Mouse (Mus musculus) MN1 (cell line): Measurements from ENCODE around the gene Lrrc3c.
"Not testable (repeated sequence)": the region's sequence is repeated elsewhere in the genome, so short reads cannot be mapped to it uniquely, and the experiment has no call there.

Experiments used
- DNase-seq: peaks from one replicate; pipeline ENCODE4 v3.0.0-alpha.2; 2016; ENCODE audit warnings: low spot score

Gene Lrrc3c

DNA sequence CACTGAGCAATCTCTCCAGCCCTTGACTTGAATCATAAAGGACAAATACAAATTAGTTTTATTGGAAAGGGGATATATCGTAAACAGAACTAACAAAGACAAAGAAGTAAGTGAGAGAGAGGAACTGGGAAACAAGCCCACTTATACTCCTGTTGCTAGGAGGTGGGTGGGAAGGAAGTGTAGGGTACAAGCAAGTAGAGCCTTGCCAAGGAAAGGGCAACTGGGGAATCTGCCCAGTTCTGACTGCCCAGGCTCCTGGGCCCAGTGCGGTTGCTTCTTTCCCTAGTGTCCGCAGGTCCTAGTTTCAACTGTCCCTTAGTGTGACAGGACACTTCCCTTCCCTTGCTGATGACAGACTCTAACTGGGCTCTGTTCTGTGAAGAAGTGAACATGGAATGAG, 30.6 kb downstream of the Lrrc3c start:
- DNase-seq: no peak

DNA sequence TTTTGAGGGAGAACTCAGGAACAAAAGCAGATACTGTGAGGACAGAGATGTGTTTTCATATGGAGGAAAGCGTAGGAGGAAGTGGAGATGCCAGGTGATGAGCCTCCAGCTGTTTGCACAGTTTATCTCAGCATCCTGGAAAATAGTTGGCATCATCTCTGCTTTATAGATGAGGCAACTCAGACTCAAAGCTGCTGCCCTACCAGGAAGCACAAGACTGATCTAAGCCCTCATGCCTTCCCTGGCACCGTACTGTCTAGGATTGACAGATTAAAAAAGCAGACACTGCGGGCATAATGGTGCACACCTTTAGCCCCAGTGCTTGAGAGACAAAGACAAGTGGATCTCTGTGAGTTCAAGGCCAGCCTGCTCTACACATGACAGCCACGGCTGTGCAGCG, 32.6 kb downstream of the Lrrc3c start:
- DNase-seq: no peak

DNA sequence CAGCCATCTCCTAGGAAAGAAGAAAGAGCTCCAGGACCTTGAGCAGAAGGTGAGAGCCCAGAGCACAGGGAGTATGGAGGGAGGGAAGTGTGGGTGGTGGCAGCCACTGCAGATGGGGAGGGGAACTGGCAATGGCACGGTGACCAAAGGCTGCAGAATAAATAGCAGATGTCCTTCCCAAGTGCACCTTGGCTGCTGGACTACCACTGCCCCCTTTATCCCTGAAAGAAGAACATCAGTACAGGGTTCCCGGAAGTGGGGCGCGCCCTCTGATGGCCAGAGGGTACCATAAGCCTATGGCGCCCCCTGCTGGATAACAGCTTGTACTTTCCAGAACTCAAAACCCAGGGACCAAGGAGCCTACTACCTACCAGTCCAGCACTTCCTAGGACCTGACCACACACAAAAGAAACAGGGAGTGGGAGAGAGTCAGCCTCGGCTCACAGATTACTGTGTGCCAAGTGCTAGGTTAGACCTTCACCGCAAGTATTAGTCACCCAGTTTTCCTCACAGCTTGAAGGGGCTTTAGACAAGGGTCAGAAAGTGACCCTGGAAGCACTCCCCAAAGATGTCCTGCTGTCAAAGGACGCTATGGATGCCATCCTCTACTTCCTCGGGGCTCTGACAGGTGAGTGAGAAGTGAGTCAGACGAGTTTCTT, 37.4 kb downstream of the Lrrc3c start:
- DNase-seq: not testable (repeated sequence)

DNA sequence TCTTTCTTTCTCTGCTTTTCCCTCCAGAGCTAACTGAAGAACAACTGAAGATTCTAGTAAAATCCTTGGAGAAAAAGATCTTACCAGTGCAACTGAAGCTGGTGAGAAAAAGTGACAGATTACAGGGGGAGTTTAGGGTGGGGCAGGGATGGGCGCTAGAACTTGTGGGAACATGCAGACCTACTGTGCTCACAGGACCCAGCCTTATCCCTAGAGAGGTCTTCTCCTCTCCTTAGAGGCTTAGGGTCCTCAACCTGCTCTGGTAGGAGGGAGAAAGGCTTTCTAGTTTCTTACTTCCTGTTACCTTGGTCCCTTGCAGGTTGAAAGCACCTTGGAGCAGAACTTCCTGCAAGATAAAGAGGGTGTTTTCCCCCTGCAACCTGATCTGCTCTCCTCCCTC, 39.4 kb downstream of the Lrrc3c start:
- no peak for DNase-seq

DNA sequence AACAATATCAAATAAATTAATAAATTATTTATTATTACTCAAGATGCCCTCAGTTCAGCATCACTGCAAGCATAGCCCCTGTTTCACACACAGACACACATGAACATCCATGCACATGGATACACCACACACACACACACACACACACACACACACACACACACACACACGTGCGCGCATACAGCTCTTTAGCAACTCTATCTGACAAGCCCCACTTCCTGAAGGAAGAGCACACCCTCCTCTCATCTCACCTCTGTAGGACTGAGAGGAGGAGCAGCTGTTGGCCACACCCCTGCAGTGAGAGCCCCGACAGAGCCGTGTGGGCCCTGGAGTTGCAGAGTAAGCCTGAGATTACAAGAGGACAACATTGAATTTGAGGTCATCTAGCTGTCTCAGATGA, 42.0 kb downstream of the Lrrc3c start:
- DNase-seq: no peak

DNA sequence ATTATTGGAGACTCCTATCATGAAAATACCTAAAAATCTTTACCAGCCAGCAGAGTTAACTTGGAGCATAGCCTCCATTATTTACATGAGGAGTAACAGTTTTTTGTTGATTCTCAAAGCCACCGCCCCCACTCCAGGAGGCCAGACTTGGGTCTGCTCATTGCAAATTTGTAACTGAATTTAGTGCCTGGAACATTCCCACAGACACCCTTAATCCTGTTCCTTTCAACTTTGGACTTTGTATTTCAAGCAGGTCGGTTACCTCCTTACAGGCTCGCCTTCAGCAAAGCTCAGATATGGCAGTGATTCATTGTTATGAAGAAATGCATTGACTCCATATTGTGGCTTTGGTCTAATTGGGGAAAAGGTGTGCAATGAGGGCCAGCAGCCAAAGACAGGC, 46.7 kb downstream of the Lrrc3c start:
- DNase-seq: no peak

DNA sequence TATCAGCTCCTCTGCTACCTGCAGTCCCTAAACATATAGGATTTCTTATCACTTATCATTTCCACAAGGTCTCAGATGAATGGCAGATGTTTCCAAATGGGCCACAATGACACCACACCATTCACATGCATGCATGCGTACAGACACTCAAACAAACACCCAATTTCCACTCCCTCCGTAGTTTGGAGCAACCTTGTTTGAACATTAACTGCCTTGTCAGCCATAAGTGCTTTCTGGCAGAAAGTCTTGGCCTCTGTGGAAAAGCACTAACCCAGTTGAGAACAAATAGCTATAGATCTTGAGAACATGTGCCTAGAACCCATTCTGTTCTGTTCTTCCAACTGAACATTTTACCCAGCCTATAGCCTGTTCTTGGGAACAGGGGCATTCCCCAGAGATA, 47.9 kb downstream of the Lrrc3c start:
- no peak for DNase-seq

DNA sequence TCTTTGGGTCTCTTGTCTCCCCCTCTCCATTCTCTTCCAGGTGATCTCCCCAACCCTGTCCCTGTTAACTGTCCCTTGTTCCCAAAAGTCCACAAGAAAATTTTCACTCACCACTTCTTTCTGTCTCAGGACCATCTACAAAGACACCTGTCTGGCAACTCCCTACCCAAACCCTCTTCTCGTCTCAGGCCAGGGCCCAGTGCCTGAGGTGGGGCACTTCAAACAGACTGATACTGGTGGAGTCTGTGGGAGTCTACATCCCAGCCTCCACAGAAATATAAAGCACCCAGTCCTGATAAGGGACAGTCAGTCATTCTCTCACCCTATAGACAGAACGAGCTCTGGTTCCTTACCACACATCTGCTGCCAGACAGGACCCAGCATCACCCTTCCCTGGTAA, 48.4 kb downstream of the Lrrc3c start, which contains the start of gene Gsdma2:
Gene Gsdma2, plus strand, starts transcription at position 301 of the 400 bp plus-strand sequence.
- DNase-seq: no peak
